Mouse (Mus musculus) adrenal gland, postnatal 25 days (tissue): Measurements from ENCODE around the gene Fancg. TPM values are rescaled to one million over a fixed set of nuclear protein-coding genes. Genes with fewer than 3 reads are reported as not detected.
"Not testable (repeated sequence)": the region's sequence is repeated elsewhere in the genome, so short reads cannot be mapped to it uniquely, and the experiment has no call there.

ENCODE experiments used
- DNase-seq: peaks from one replicate; pipeline ENCODE4 v3.0.0; 2021; ENCODE audit warnings: mixed read lengths
- total RNA-seq: library from RNA; stranded (reverse); gene quantifications from 2 replicates; pipeline ENCODE4 v1.2.3, GENCODE M21; 2021

Gene Fancg
- total RNA-seq, 1 experiment from 2014 or later, result 20.9 TPM

DNA sequence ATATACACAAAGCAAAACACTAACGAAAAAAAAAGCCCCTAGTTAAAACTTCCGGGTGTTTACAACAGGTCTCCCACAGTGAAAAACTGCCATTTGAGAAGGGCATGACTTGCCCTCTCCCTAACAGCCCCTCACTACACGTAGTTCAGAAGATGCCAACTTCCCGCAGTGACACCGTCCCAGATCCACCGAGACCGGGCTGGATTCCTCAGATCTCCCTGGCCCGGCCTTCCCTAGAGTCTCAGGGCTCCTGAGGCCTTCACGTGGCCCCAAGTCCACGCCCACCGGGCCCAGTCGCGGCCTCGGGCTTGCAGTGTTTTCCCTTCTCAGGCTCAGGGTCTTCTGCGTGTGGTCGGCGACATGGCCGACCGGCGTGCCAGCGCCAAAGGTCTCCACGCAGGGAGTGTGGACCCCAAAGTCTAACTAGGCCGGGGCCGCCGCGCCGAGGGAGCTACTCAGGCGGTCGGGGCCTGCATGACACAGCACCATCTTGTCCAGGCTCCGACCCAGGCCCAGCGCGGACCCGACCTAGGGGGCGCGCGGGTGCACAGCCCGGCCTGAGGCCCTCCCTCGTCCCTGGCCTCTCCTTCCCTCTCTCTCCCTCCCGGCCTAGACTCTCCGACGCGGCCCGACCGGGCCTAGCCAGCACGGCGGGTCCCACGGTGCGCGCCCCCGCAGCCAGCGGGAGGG lies 10.7 kb downstream of the Fancg start:
- peak; percentile 81 for DNase-seq

- no peak for DNase-seq
Measured at GRCm38 (mm10) chr4:42998022-42998421, 12.3 kb downstream of the Fancg start.

DNA sequence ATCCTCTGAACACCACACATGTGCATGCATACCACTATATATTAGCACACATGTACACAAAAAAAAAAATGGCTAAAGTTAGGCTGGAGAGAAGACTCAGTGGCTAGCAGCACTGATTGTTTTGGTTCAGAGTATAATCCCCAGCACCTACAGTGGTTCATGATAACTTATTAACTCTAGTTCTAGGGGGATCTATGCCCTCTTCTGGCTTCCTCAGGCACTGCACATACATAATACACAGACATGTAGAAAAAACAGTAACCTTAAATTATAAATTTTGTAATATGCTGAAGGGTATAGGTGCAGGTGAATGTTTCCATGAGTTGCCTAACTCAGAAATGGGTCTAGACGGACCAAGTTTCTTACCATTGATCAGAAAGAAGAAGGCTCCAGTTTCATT lies 22.0 kb downstream of the Fancg start:
- no peak for DNase-seq

DNA sequence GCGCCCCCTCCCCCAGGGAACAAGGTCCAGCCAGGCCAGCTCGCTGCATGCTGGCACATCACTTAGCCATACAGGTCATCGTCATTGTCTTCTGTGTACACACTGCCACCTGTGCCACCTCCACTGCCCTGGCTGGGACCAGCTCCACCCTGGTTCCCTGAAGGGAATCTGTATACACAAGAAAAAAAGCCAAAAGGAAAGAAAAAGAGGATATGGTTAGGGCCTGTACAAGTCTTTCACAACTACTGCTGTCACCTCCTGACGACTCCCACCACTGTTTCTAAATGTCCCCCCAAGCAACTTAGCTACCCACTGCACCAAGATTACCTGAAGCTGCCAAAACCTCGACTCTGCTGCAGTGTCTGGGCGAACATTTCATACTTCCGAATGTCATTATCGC lies 29.8 kb downstream of the Fancg start:
- DNase-seq, result not testable (repeated sequence)

DNA sequence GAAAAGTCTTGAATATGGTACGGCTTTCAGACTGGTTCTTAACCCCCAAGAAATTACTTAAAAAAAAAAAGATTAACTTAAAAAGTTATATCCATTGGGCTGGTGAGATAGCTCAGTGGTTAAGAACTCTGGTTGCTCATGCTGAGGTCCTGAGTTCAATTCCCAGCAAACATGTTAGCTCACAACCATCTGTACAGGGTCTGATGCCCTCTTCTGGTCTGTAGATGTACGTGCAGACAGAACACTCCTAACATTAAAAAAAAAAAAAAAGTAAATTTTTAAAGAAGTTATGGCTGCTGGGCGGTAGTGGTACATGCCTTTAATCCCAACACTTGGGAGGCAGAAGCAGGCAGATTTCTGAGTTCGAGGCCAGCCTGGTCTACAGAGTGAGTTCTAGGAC lies 32.2 kb downstream of the Fancg start:
- DNase-seq, result no peak

- DNase-seq, result no peak
Measured at GRCm38 (mm10) chr4:42973868-42974267, 36.4 kb downstream of the Fancg start.

DNA sequence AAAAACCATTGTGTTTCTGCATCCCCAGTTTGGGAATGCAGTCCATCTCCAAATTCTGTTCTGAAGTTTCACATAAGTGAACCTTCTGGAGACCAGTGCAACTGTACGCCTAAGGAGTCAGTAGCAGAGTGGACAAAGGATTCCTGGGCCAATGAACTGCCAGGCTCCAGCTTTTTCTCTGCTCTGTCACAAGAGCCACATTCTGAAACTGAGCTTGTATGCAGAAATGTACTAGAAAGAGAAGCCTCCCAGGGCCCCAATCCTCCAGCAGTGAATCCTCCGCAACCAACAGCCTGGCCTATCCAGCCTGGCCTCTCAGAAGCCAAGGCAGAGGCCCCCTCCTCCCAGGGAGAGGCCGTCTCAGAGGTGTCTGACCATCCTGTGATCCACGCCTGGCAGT lies 37.4 kb downstream of the Fancg start:
- no peak for DNase-seq

- DNase-seq, result no peak
Measured at GRCm38 (mm10) chr4:42969304-42969703, 41.0 kb downstream of the Fancg start, which contains the start of gene 1700022I11Rik. 1700022I11Rik (plus strand) TSS chr4:42969604.

- no peak for DNase-seq
Measured at GRCm38 (mm10) chr4:42965039-42965719, 45.1 kb downstream of the Fancg start.

- DNase-seq, result no peak
Measured at GRCm38 (mm10) chr4:42963480-42963879, 46.8 kb downstream of the Fancg start.

DNA sequence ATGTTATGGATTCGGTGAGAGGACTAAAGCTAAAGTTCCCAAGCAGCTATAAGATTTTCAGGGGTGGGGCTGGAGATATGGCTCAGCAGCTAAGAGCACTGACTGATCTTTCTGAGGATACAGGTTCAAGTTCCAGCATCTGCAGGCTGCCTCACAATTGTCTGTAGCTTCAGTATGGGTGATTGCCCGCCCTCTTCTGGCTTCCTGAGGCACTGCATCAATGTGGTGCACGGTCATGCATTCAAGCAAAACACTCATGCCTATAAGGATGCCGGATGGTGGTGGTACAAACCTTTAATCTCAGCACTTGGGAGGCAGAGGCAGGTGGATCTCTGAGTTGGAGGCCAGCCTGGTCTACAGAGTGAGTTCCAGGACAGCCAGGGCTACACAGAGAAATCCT lies 48.7 kb downstream of the Fancg start:
- DNase-seq, result peak; percentile 57

GRCm38 (mm10) chr4:42959382-42959781 lies 50.9 kb downstream of the Fancg start:
- DNase-seq, result no peak

DNA sequence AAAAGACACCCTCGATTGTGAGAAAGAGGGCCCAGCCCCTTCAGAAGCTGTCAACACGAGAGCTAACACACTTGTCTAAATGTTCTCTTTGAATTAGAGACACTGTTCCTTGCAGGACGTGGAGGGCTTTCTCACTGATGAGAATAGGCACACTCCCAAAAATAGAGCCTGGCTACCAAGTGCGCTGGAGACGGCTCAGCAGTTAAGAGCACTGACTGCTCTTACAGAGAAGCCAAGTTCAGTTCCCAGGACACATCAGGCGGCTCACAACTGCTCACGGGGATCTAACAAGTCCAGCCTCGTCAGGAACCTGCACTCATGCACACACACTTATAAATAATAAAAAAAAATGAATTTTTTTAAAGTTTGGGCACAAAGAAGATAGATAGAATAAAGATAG lies 51.4 kb downstream of the Fancg start:
- DNase-seq, result no peak

DNA sequence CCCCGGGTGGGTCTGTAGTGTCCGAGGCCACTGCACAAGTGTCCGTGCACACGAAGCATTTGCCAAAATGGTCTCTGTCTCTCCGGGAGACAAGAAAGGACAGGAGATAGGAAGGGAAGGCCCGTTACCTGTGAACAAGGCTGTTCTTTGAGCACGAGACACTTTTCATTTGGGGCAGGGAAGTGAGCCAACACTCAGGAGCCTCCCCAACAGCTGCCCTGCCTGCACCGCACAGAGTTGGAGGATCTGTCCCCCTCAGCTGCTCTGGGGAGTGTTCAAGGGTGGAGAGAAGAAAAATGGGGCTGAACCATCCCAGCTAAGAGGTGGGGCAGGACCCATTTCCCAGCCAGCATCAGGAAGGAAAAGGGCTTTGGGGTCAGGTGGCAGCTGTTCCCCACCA lies 52.3 kb downstream of the Fancg start:
- DNase-seq, result no peak

DNA sequence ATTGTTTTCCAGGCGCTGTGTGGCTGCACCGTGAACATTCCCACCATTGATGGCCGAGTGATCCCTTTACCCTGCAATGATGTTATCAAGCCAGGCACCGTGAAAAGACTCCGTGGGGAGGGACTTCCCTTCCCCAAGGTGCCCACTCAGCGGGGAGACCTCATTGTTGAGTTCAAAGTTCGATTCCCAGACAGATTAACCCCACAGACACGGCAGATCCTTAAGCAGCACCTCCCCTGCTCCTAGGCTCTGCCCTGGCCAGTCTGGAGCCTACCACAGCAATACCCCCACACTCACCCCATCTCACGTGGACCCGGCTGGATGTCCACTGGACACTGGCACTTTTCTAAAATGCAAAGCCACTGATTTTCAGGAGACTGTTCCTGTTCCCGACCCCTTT lies 53.0 kb downstream of the Fancg start:
- DNase-seq, result no peak

DNA sequence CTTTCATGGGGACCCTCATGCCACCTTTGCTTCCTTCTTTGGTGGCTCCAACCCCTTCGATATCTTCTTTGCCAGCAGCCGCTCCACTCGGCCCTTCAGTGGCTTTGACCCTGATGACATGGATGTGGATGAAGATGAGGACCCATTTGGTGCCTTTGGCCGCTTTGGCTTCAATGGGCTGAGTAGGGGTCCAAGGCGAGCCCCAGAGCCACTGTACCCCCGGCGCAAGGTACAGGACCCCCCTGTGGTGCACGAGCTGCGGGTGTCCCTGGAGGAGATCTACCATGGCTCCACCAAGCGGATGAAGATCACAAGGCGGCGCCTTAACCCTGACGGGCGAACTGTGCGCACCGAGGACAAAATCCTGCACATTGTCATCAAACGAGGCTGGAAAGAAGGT lies 53.7 kb downstream of the Fancg start:
- DNase-seq, result no peak

GRCm38 (mm10) chr4:42955200-42955599 lies 55.1 kb downstream of the Fancg start:
- DNase-seq, result no peak

DNA sequence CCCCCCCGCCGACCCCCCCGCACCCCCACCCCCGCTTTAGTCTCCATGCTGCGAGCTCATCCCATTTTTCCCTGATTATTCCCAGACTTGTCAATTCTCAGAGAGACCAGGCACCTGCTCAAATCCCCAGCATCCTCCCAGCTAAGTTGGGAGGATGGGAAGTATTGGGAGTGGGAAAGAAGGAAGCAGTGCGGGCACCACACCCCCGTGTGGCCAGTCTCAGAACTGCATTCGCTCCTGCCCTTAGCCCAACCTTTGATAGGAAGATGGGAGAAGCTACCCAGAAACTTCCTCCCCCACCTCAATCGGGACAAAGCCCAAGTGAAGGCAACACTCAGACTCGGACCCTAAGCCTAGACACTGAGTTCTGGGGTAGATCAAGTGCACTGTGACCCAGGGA lies 56.0 kb downstream of the Fancg start:
- peak; percentile 70 for DNase-seq

DNA sequence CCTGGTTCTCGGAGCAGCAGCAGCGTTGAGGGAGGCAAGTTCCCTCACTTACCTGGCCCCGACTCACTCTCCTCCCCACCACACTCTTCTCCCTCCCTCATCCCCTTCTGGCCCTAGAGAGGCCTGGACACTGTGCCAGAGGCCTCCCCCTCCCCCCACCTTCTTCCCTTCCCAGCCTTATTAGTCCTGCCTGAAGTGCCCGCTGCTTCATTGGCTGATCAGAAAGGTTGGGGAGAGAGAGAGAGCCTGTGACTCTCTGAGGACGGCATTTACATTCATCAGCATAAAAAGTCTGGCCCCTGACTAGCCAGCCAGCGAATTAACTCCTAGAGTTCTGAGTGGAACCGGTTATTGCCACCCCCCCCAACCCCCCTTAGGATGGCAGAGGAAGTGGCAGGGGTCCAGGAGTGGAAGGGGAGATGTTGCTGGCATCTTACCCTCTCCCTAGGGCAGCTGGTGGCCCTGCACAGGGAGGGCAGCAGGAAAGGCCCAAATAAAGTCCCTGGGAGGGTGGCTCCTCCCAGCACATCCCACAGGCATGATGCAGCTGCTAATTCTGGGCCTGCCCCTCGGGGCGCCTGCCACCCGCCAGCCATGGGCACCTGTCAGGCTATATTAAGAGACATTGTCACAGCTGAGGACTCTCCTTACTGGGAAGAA lies 56.7 kb downstream of the Fancg start:
- no peak for DNase-seq

DNA sequence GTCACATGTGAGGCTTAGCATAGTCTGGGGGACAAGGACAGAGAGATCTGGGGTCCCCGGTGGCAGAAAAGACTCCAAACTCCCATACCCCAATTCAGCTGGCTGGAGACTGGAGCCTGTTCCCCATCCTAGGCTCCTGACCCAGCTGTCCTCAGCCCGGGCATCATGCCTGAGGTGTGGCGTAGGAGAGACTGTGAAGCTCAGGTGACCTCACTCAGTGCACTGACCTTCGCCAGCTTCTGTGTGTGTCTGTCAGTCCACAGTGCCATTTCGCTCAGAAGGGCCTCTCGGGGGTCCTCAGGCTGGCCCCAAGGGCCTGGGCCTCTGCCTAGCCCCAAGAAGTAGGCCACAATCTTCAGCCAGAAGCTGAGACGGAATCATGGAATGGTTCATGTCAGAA lies 57.7 kb downstream of the Fancg start:
- DNase-seq, result no peak
